Mouse (Mus musculus) testis, adult 2 months (tissue): Measurements from ENCODE around the gene Hrct1.

ENCODE experiments used
- CTCF ChIP-seq: fragments of 200-500 bp; IDR thresholded peaks from 2 replicates; pipeline ENCODE4 v1.5.1; 2012; ENCODE audit warnings: low read depth, mild to moderate bottlenecking, inconsistent platforms, low read length, moderate library complexity; ENCODE audit not compliant: control insufficient read depth, insufficient read depth, insufficient replicate concordance
- POLR2A ChIP-seq: fragments of 200-500 bp; IDR thresholded peaks from 2 replicates; pipeline ENCODE4 v1.6.1; 2012; ENCODE audit warnings: low read depth, mild to moderate bottlenecking, inconsistent platforms, low read length, moderate library complexity; ENCODE audit not compliant: control insufficient read depth

- TF ChIP-seq CTCF: peak; percentile 11; the same call in 1 of the 2 replicates
- TF ChIP-seq POLR2A: no peak
Observed at GRCm38 (mm10) chr4:43761336-43761735, 34.3 kb downstream of the Hrct1 start.
